Mouse (Mus musculus) adrenal gland (tissue): ENCODE results near the gene Prodh2.
"Not testable (repeated sequence)": the region's sequence is repeated elsewhere in the genome, so short reads cannot be mapped to it uniquely, and the experiment has no call there.

ENCODE experiments used
- intact Hi-C: fragments of 180-260 bp; cut with DNase I; formaldehyde crosslinking; loops from one replicate; pipeline ENCODE4 v1.15.1; 2025
- long read RNA-seq, 2 experiments: library from polyadenylated mRNA; unstranded; transcript quantifications; one replicate each; pipeline ENCODE4 v2.0.0; 2020; ENCODE audit warnings: borderline replicate concordance in 1 of 2; ENCODE audit not compliant: insufficient replicate concordance in 1 of 2

The Prodh2 gene
- long read RNA-seq, experiment 1: 0 reads
- long read RNA-seq, experiment 2: 0 reads

DNA sequence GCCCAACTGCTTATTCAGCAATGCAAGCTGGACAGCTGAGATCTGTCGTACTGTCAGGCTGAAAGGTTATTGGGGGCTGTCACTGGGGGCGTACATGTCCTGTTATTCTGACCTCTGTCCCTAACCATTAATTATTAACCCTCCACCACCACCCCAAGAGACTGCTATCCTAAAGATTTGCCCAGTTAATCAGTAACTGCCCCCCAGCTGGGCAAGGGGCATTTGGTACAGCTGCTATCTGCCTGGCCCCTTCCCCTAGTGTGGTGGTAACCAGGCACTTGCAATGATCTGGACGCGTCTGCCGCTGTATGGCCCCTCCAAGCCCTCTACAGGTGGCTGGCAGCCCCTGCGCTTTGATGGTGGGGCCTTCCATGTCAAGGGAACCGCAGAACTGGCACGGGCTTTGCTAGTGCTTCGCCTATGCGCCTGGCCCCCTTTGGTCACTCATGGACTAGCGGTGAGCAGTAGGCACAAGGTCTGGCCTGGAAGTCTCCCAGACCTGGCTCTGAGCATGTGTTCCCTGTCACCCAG is at the start of gene Prodh2:
TSS of gene Prodh2 (plus strand) at position 222 of the 531 bp plus-strand sequence.
- intact Hi-C loops: loop anchor here (5.0 to 10.0 kb wide), 2 partner anchors 46 to 119 kb away; partner anchors contain the start of gene Aplp1

DNA sequence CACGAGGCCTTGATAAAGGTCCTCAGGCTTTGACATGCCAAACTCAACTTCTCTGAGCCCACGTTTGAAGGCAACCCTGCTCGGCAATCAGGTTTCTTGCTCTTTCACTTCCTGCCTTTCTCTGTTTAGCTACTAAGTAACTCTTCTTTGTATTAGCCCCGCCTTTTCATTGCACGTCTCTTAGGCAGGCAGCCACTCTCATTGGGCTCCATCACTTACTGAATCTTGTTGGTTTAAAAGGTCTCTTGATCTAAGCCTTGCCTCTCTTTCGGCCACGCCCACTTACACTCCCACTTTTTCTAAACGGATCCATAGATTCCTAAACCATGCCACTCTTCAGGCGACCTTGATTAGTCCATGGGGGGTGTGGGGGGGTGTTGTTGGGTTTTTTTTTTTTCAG is 49.7 kb upstream of the Prodh2 start:
- intact Hi-C loops: no loop called here

DNA sequence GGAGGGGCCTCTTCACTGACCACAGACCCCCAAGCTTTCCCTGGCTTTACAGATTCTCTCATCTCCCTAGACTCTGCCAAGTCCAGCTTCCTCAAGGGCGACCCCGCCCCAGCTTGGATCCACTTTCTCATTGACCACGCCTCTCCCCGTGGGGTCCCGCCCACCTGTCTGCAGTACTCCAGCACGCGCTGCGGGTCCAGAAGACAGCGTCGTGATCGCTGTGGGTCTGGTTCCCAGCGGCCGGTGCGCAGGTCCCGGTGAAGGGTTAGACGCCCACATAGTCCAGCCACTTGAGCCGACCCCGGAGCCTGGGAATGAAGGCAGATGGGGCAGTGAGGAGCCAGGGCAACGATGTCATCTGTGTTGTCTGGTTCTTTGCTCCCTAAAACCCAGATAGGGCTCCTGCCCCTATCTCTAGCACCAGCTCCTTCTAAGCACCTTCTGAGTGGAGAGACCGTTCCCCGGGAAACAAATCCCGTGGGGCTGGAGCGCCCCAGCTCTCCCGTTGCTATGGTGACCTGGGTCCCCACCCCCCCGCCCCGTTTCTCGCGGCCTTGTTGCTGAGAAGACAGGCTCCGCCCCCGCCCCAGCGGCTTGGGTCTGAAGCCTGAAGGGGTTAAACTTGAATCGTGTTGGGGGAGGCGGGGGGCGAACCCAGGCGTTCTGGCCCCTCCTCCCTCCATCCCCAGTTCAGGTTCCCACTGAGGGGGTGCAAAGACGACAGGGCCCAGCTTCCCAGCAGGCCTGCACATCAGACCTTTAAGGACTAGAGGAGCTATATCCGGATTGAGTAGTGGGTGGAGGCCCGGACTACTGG is 49.1 kb upstream of the Prodh2 start:
- intact Hi-C loops: no loop called here

DNA sequence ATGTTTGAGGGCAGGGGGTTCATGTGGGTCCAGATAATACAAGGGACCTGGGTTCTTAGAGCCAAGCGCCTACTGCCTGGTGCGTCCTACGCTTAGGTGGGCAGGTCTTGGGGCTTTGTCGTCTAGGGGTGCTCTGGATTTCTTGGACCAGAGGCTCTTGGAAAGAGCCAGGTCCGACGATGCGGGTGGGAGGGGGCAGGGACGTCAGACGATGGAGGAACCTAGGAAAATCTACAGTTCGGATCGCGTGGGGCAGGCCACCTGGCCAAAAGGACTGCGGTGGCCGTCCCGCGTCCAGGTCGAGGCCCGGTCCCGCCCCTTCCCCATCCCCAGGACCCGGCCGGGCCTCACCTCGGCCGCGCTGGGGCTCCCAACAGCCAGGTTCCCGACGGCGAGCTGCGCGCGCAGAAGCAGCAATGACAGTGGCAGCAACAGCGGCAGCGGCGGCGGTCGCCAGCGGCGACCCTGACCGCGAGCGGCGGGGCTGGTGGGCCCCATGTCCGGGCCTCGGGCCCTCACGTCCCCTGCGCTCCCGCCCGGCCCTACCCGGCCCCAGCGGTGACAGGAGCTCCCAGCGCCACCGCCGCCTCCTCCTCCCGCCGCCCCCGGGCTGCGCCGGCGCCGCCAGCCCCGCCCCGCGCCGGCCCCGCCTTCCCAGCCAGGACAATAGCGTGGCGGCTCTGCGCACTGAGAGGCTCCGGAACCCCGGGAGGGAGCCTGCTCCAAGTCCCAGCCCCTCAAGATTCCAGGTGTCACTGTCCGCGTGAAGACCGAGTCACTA is 48.3 kb upstream of the Prodh2 start, which contains the start of gene Aplp1:
TSS of gene Aplp1 (minus strand) at position 565 of the 781 bp plus-strand sequence.
- intact Hi-C loops: loop anchor here (5.0 kb wide), 1 partner anchor 47 kb away; the partner anchor contains the start of gene Prodh2

DNA sequence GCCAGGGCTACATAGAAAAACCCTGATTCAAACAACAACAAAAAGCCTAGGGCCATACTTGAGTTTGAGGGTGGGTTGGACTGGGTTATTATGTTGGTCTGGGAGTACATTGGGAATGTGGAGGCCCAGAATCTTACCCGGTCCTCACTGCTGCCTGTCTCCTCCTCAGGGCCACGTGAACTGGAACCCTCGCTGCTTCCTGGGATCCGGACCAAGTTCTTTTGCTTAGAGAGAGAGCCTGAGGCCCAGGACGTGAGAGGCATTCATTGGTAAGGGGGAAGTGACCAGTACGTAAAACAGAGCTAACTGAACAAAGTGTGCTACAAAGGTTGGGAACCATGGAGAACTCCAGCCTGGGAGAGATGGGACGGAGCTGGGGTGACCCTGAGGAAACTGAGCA is 43.2 kb upstream of the Prodh2 start:
- intact Hi-C loops: no loop called here

DNA sequence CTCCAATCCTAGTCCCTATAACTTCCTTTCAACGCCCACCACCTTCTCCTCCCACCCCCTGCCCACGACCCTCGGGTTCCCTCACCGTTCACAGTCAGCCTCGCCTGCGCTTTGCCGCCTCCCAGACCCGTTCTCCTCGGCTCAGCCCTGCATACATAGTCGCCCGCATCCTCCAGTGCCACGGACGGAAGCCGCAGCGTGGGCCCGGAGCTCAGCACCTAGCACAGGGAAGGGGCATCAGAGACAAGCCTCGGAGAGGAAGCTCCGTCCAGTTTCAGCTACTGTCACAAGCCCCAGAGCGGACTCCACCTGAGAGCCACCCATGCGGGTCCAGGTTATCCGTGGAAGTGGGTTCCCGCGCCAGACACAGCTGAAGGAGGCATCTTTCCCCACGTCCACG is 40.1 kb upstream of the Prodh2 start:
- intact Hi-C loops: no loop called here

DNA sequence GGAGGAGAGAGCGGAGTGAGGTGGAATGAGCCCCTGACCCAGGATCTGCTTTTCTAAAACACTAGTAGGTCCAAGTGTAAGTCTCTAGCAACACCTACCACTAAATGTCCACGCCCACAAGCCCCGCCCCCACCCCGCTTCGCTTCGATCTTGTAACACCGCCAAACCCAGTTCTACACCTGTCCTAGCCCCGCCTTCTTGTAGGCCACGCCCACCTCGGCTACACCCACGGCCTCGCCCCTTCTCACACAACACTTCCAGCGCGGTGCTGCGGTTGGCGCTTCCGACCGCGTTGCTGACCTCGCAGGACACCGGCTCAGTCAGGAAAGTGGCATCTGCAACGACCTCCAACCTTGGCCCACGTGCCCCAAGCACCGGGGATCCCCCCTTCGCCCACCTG is 39.7 kb upstream of the Prodh2 start:
- intact Hi-C loops: no loop called here

DNA sequence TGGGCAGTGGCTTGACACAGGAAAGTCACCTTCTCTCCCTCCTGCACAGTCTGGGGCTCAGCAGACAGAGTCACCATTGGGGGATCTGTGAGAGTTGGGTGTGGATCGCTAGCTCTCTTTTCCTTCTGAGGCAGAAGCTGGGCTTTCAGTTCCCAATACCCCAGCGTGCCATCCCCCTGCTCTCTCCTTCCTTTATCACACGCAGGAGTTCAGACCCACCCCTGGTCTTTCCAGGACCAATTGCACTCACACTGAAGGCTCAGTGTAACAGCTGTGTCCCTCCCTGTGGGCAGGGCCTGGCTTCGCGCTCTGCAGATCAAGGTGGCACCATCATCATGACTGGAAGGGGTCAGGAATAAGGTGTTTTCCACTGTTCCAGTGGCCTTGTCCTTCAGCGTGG is 39.2 kb upstream of the Prodh2 start:
- intact Hi-C loops: no loop called here

DNA sequence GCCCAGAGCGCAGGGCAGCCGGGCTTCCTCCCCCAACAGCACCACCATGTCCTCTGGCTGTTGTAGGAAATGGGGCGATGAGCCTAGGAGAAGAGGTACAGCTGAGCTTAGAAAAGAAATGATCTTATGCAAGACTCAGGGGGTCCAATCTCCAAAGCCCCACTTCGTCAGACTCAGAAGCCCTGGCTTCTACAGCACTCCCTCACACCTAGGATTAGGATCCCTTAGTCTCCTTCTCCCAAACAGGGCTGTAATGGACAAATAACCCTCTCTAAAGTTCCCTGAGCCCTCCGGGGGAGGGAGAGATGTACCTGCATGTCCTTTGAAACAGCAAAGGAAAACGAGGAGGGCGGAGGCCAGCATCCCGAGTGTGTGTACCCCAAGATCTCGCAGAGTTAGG is 36.9 kb upstream of the Prodh2 start:
- intact Hi-C loops: no loop called here

DNA sequence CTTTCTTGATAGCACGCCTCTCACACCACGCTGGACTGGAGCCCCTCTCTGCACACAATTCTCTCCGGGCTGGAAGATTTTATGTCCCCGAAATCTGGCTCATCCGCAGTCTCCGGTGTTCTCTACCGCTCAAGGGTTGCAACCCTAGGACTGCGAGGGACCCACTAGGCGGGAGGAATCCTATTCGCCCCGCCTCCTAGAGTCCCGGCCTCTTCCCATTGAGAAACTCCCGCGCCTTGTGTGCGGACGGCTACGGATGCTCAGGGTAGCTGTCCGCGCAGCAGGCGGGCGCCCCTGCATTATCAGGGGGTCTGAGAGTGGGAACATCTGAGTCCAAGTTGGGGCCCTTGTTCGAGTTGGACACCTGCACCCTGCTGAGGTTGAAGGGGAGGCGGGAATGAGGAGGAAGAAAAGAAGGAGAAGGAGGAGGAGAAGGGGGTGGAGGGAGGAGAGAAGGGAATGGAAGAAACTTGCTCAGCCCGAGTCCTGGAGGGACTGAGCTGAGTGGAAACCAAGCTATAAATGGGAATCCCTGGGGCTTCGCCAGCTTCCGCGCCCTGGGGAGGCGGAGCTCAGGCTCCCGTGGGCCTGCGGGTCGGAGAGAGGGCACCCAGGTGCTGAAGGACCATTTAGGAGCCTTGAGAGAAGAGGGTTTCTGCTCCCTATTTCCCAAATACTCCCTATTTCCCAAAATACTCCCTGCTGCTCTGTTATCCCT is 36.4 kb upstream of the Prodh2 start:
- intact Hi-C loops: no loop called here

DNA sequence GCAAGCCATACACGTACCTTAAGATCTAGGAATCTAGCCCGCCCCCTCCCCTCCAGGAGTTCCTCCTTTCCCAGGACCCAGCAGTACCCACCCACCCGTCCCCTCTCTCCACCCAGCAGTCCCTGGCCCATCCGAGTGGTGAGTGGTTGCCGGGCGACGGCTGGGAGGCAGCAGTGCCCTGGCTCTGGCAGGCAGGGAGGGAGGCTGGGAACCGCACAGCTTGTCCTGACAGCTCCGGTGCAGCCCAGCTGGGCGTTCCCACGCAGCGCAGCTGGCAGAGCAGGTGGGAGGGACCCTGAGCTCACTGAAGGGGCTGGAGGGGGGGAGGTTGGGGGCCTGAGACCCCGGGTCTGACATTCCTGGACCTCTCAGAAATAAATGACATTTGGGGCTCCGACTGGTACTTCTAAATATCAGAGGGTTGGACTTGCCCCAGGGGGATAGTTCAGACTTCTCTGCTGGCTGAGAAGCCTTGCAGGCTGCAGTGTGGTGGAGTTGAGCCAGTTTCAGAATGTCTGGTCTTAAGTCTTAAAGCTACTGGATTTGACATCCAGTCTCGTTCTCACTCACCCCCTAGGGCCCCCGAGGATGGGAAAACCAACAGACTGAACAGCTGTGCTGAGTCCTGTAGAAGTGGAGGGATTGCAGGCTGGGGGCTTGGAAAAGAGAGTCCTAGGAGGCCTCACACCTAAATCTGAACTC is 35.6 kb upstream of the Prodh2 start, which contains the start of the genes Kirrel2 and Nphs1:
TSS of gene Kirrel2 (minus strand) at position 62 of the 702 bp plus-strand sequence.
TSS of gene Nphs1 (plus strand) at position 687 of the 702 bp plus-strand sequence.
- intact Hi-C loops: no loop called here

DNA sequence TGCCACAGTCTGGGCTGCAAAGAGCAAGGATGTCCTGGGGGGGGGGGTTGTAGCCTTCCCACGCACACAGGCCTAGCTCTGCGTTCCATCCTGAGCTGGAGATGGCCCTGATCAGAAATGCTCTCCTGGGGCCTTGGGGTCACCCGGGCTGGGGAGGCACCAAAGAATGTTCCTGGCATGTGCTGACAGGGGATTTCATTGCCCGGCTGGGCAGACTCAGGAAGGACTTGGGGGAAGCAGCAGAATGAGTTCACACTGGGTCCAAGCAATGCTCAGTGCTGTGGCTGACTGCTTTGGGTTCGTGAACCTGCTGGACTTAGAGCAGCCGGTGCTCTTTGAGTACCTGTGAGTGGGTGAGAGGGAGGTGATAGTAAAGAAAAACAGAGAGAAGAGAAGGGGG is 33.9 kb upstream of the Prodh2 start:
- intact Hi-C loops: no loop called here

DNA sequence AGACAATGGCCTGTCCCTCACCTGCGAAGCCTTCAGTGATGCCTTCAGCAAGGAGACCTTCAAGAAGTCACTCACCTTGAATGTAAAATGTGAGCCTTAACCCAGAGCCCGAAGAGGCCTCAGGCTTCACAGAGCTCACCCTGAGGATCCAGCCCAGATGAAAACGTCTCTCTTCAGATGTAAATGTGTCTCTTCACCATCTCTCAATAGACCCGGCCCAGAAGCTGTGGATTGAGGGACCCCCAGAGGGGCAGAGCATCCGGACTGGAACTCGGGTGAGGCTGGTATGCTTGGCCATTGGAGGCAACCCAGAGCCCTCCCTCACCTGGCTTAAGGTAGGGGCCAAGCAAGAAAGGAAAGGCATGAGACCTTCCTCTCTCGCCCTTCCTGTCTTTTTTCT is 29.9 kb upstream of the Prodh2 start:
- intact Hi-C loops: no loop called here

DNA sequence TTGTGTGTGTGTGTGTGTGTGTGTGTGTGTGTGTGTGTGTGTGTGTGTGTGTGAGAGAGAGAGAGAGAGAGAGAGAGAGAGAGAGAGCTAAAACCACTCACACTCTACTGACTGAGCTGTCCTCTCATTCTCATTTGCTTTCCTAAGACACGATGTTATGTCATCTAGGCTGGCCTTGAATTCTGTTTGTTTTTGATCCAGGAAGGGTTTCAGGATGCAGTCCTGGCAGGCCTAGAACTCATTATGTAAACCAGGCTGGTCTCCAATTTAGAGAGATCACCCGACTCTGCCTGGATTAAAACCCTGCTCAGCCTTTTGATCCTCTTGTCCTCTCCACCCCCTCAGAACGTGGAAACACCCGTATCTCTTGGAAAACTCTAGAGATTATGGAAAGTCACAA is 29.4 kb upstream of the Prodh2 start:
- intact Hi-C loops: no loop called here

DNA sequence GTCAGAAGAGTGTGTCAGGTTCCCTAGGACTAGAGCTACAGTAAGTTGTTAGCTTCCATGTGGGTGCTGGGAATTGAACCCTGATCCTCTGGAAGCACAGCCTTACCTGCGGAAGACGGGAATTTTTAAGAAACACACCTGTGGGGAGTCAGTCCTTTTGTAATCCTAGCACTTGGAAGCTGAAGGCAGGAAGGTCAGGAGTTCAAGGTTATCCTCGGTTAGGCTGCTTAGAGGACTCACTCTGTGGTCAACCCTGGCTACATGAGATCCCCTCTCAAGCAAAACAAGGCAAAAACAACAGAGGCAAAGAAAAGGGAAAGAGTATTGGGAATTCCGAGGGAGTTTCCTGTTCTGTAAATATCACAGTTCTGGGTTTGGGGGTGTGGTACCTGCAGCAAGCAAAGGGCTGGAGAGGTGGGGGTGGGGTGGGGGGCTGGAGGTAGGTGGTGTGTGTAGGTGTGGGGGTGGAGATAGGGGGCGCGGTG is 28.6 kb upstream of the Prodh2 start:
- intact Hi-C loops: no loop called here

DNA sequence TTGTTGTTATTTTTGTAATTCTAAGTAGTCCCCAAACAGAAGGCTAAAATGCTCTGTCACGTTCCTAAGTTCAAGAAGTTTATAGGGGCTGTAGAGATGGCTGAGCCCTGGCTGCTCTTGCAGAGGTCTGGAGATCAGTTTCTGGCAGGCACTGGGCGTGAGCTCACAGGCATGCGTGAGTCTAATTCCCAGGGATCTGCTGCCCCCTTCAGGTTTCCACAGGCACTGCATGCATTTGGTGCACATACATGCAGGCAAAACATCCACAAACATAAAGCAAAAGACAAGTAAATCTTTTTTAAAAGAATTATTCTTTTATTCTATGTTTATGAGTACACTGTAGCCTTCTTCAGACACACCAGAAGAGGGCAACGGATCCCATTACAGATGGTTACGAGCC is 21.0 kb upstream of the Prodh2 start:
- intact Hi-C loops: loop anchor here (5.0 kb wide), 1 partner anchor 35 kb away; no protein-coding TSS in a partner anchor

DNA sequence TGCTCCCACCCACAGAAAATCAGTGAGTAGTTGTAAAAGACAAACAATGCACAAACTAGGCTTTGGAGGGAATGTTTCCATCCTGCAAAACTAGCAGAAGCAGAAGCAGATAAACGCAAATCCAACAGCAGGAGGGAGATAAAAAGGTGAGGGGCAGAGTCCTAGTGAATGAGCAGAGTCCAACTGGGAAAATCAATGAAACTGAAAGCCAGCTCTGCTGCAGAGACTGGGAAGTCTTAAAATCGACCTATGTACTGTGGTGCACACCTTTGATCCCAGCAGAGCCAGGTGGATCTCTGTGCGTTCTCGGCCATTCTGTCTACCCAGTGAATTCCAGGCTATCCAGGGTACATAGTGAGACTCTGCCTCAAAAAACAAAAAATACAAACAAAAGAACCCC is 18.4 kb upstream of the Prodh2 start:
- intact Hi-C loops: loop anchor here (5.0 kb wide), 1 partner anchor 38 kb away; no protein-coding TSS in a partner anchor

DNA sequence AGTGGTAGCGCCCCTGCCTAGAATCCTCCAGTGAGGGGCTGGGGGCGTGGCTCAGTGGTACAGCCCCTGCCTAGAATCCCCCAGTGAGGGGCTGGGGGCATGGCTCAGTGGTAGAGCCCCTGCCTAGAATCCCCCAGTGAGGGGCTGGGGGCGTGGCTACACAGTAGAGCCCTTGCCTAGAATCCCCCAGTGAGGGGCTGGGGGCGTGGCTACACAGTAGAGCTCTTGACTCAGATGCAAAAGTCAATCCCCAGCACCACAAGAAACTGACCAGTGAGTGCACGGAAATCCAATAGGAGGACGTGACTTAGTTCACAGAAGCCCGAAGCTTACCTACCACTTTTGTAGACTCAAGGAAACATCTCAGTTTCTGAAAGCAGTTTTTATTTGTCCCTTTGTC is 17.3 kb upstream of the Prodh2 start:
- intact Hi-C loops: not testable (repeated sequence)

DNA sequence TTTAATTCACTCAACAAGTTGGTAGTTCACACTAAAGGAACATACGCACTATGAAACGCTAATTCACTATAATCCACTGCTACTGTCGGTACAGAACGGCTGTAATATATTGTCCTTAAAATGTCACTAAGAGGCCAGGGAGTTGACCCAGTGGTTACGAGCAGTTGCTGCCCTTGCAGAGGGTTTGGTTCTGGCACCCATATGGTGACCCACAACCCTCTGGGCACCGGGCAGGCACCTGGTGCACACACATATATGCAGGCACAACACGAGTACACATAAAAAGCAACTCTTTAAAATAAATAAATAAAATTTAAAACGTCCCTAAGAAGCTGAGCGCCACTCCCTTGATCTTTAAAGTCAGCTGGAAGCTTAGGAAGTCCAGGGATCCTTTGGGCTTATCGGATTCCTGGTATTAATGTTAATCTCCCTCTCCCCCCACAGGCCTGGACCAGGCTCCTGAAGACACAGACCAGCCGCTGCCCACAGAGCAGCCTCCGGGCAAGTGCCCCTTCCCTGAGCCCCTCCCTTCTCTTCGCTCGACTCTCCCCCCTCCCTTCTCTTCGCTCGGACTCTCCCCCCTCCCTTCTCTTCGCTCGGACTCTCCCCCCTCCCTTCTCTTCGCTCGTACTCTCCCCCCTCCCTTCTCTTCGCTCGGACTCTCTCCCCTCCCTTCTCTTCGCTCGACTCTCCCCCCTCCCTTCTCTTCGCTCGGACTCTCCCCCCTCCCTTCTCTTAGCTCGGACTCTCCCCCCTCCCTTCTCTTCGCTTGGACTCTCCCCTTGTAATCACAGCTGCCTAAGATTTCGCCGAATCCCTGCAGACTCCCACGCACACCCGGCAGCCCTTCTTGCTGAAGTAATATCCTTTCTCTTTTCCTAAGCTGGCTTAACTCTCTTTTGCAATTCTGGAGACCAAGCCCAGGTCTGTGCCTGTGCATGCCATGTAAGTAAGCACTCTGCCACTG is 15.7 kb upstream of the Prodh2 start:
- intact Hi-C loops: no loop called here
